Mouse (Mus musculus): Measurements from ENCODE around the gene Cux1.

DNA sequence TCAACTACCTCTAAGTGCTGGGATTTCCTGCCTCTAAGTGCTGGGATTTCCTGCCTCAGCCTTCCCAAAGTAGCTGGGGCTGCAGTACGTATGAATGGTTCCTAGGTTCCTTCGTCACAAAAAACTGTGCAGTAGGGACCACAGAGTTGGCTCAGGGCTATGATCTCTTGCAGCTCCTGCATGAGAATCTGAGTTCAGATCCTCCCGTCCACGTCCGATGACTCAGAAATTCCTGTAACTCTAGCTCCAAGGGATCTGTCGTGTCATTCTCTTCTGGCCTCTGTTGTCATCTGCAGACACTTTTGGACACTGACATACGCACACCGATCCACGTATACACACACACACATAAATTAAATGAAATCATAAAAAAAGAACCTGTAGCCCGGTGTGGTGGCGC is 354.6 kb downstream of the Cux1 start:
- TF ChIP-seq POLR2A (IDR thresholded peaks at IDR 0.05; ENCODE audit: low read depth, low read length) (no peak), CTCF (conservative IDR thresholded peaks at IDR 0.05; ENCODE audit: insufficient read depth, insufficient read length, low read depth, low read length) (no peak)
